ENCODE assay signal across 24 mouse cellular contexts in the genomic region with DNA sequence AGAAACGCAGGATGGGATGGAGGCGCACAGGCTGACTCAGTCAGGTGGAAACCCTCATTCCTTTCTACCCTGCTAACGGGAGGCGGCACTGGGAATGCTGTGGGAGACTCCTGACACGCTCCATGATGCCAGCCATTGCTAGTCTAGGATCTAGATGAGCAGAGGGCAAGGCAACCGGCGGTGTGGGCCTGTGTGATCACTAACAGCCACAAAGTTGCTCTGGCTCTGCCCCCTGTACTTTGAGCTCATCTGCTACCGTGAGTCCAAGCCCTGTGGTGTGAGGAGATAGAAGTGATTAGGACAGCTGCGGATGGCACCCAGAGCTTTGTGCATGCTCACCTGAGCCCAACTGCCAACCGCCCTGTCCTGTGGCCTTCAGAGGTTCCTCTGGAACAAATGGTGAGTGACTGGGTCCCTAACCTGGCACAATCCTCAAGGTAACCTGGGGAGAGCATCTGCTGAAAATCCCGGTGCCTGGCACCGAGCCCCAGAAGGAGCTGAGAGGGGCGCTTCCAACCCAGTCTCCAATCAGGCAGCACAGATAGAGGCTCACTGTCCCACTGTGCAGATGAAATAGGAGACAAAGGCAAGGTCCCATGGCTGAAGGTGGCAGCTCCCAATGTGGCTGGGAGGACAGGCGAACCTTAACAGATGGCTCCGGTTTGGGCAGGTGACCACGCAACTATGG. TPM values are rescaled to one million over a fixed set of nuclear protein-coding genes. Genes with fewer than 3 reads are reported as not detected.
DNase-seq lines count a peak whose midpoint lies in the region; ATAC-seq and TF ChIP-seq lines count a peak whose summit lies in the region.
"Had no signal": no experiment of that assay in that cellular context is flagged by ENCODE, and none has a peak within 500 bp of the region (broad histone marks: within the 10 kb centered on the region; RNA-seq: fewer than 3 reads in every experiment).

No protein-coding gene starts in this region.

- no peaks in the 10 kb centered on the region for H3K9me3 ChIP-seq in kidney, embryonic 16.5 days (ENCODE audit: low read length)
- H3K9me3 ChIP-seq in kidney, postnatal 0 days (replicated peaks; ENCODE audit: low read length), result no peaks in the 10 kb centered on the region
- H3K9me3 ChIP-seq in hindbrain, embryonic 11.5 days (ENCODE audit: control insufficient read depth, low read length), result no peaks in the 10 kb centered on the region
- H3K9me3 ChIP-seq: embryonic facial prominence, embryonic 10.5 days; forebrain, embryonic 10.5 days; hindbrain, embryonic 13.5 days; limb, embryonic 10.5 days; liver, embryonic 15.5 days; lung, embryonic 15.5 days; megakaryocyte, embryonic 14.5 days; neural tube, embryonic 12.5 days had no signal

- no peak for ATAC-seq in kidney, embryonic 16.5 days (ENCODE audit: low FRiP score, low TSS enrichment)
- ATAC-seq in kidney, postnatal 0 days (replicated peaks; ENCODE audit: low FRiP score, low read depth), result peak; percentile 45
- ATAC-seq in hindbrain, embryonic 11.5 days (ENCODE audit: low FRiP score), result no peak
- ATAC-seq: forebrain, postnatal 0 days had no signal

- H3K27me3 ChIP-seq in cerebellum, adult 2 months (ENCODE audit: control insufficient read depth, insufficient read depth, low read length), result no peaks in the 10 kb centered on the region
- H3K27me3 ChIP-seq in kidney, embryonic 16.5 days (ENCODE audit: insufficient read depth, low read length), result no peaks in the 10 kb centered on the region
- no peaks in the 10 kb centered on the region for H3K27me3 ChIP-seq in kidney, postnatal 0 days (ENCODE audit: insufficient read depth, low read length)
- H3K27me3 ChIP-seq in hindbrain, embryonic 11.5 days (ENCODE audit: control insufficient read depth, insufficient read depth, low read length), result no peaks in the 10 kb centered on the region
- H3K27me3 ChIP-seq: hindbrain, embryonic 13.5 days; liver, embryonic 15.5 days; lung, embryonic 15.5 days; megakaryocyte, embryonic 14.5 days; neural tube, embryonic 12.5 days had no signal

- WGBS in cerebellum, adult 2 months, result 49% methylated on average over 16 of the region's 16 CpGs
- WGBS in kidney, embryonic 16.5 days, result 91% methylated on average over 16 of the region's 16 CpGs
- WGBS in kidney, postnatal 0 days, result 88% methylated on average over 16 of the region's 16 CpGs
- 95% methylated on average over 16 of the region's 16 CpGs for WGBS in hindbrain, embryonic 11.5 days

- no peak for TF ChIP-seq POLR2A in cerebellum, adult 2 months (IDR thresholded peaks at IDR 0.05; ENCODE audit: borderline replicate concordance, insufficient read depth, low read length)

- TF ChIP-seq CTCF in cerebellum, adult 2 months (IDR thresholded peaks at IDR 0.05; ENCODE audit: borderline replicate concordance, insufficient read depth, low read depth, low read length), result no peak
- TF ChIP-seq CTCF in kidney, postnatal 0 days (IDR thresholded peaks at IDR 0.05; ENCODE audit: low read depth), result no peak

- H3K4me3 ChIP-seq in cerebellum, adult 2 months (replicated peaks; ENCODE audit: insufficient read depth, low read depth, low read length), result no peak overlapping the region
- H3K4me3 ChIP-seq in kidney, embryonic 16.5 days (ENCODE audit: low read length), result no peak overlapping the region
- no peak overlapping the region for H3K4me3 ChIP-seq in kidney, postnatal 0 days (replicated peaks; ENCODE audit: low read depth, low read length)
- H3K4me3 ChIP-seq in hindbrain, embryonic 11.5 days (ENCODE audit: low read depth, low read length), result no peak overlapping the region
- H3K4me3 ChIP-seq: embryonic facial prominence, embryonic 10.5 days; forebrain, embryonic 10.5 days; heart, adult 2 months; hindbrain, embryonic 13.5 days; limb, embryonic 10.5 days; liver, embryonic 15.5 days; lung, embryonic 15.5 days; megakaryocyte, embryonic 14.5 days; neural tube, embryonic 12.5 days had no signal

- peaks cover 46% of the 10 kb centered on the region for H3K4me1 ChIP-seq in cerebellum, adult 2 months (ENCODE audit: control insufficient read depth, insufficient read depth, low read length)
- H3K4me1 ChIP-seq in kidney, embryonic 16.5 days (ENCODE audit: insufficient read depth, low read length), result no peaks in the 10 kb centered on the region
- H3K4me1 ChIP-seq in kidney, postnatal 0 days (replicated peaks; ENCODE audit: insufficient read depth, low read length), result no peaks in the 10 kb centered on the region
- H3K4me1 ChIP-seq in hindbrain, embryonic 11.5 days (replicated peaks; ENCODE audit: control insufficient read depth, insufficient read depth, low read length), result no peaks in the 10 kb centered on the region
- H3K4me1 ChIP-seq: embryonic facial prominence, embryonic 10.5 days; forebrain, embryonic 10.5 days; hindbrain, embryonic 13.5 days; limb, embryonic 10.5 days; liver, embryonic 15.5 days; lung, embryonic 15.5 days; neural tube, embryonic 12.5 days had no signal

- H3K9ac ChIP-seq in kidney, embryonic 16.5 days (replicated peaks; ENCODE audit: low read length), result no peak overlapping the region
- no peak overlapping the region for H3K9ac ChIP-seq in kidney, postnatal 0 days (ENCODE audit: low read depth, low read length)
- H3K9ac ChIP-seq in hindbrain, embryonic 11.5 days (ENCODE audit: low read depth, low read length), result no peak overlapping the region
- H3K9ac ChIP-seq: forebrain, postnatal 0 days; hindbrain, embryonic 13.5 days; liver, embryonic 15.5 days; lung, embryonic 15.5 days; neural tube, embryonic 12.5 days had no signal

- no peak for DNase-seq in cerebellum, adult 2 months
- DNase-seq in cerebellum, adult 9-10 months, result no peak
- peak; percentile 49 for DNase-seq in kidney, adult 18-20 months
- DNase-seq in kidney, postnatal 0 days (ENCODE audit: low spot score), result no peak
- no peak for DNase-seq in right cerebral cortex, adult 2 months (ENCODE audit: low spot score in 2 of 2)
- no peak for DNase-seq in hindbrain, embryonic 11.5 days (ENCODE audit: low spot score)
- DNase-seq: forebrain, postnatal 0 days; gastrocnemius, postnatal 36 days; heart, adult 2 months; liver; lung, postnatal 36 days; midbrain, embryonic 14.5 days; right cerebral cortex, postnatal 25 days; thymus, adult 18-20 months; thymus, postnatal 36 days had no signal

- H3K36me3 ChIP-seq in kidney, embryonic 16.5 days (ENCODE audit: insufficient read depth, low read length), result peaks cover 75% of the 10 kb centered on the region
- H3K36me3 ChIP-seq in kidney, postnatal 0 days (ENCODE audit: insufficient read depth, low read length), result peaks cover 65% of the 10 kb centered on the region
- H3K36me3 ChIP-seq in hindbrain, embryonic 11.5 days (ENCODE audit: control insufficient read depth, insufficient read depth, low read length), result 0 out of 2 replicates have a peak, but pooled peaks cover 8% of the 10 kb centered on the region

- H3K27ac ChIP-seq in cerebellum, adult 2 months (ENCODE audit: insufficient read depth, low read length), result peak overlapping the region; percentile 0; the same call in 1 of the 2 replicates
- no peak overlapping the region for H3K27ac ChIP-seq in kidney, embryonic 16.5 days (ENCODE audit: low read length)
- 0 out of 2 replicates have a peak overlapping the region, but pooled peaks have one; percentile 5 for H3K27ac ChIP-seq in kidney, postnatal 0 days
- no peak overlapping the region for H3K27ac ChIP-seq in hindbrain, embryonic 11.5 days (ENCODE audit: low read depth, low read length)
- H3K27ac ChIP-seq: embryonic facial prominence, embryonic 10.5 days; forebrain, embryonic 10.5 days; heart, adult 2 months; hindbrain, embryonic 13.5 days; limb, embryonic 10.5 days; liver, embryonic 15.5 days; lung, embryonic 15.5 days; neural tube, embryonic 12.5 days had no signal

- H3K4me2 ChIP-seq in kidney, embryonic 16.5 days (replicated peaks; ENCODE audit: low read depth, low read length), result no peak overlapping the region
- no peak overlapping the region for H3K4me2 ChIP-seq in kidney, postnatal 0 days (ENCODE audit: low read length)
- no peak overlapping the region for H3K4me2 ChIP-seq in hindbrain, embryonic 11.5 days (replicated peaks; ENCODE audit: low read depth, low read length)
- H3K4me2 ChIP-seq: hindbrain, embryonic 13.5 days; liver, embryonic 15.5 days; lung, embryonic 15.5 days; neural tube, embryonic 12.5 days had no signal

RNA-seq across cellular contexts. Expression of a gene that starts 7.7 kb away (rescaled TPM):
- polyA plus RNA-seq in cerebellum, adult 2 months (2012; rRNA removed), result 18.5 and 22.0 TPM in 2 replicates
- polyA plus RNA-seq in kidney, embryonic 16.5 days (2015; fragmentation: Nextera tagmentation; extraction: Ambion mirVana), result 32.4 and 34.2 TPM in 2 replicates
- polyA plus RNA-seq in kidney, postnatal 0 days (2015; fragmentation: Nextera tagmentation; extraction: Ambion mirVana), result 33.7 and 38.7 TPM in 2 replicates
- 2.1 and 2.7 TPM in 2 replicates for polyA plus RNA-seq in hindbrain, embryonic 11.5 days (2014; fragmentation: Nextera tagmentation; extraction: Ambion mirVana)

Comparison
In these comparisons a context has a peak if more than half of its experiments do, and no peak if none do; other contexts are left out.
1. H3K27ac ChIP-seq: peak in cerebellum, adult 2 months (single experiment) and kidney, postnatal 0 days (single experiment); none in kidney, embryonic 16.5 days (single experiment) and hindbrain, embryonic 11.5 days (single experiment).